Mouse (Mus musculus): ENCODE measurements at regions not wholly inside any gene's neighbourhood (a gene's known extent, or its start where the extent isn't known, plus 50 kb on each side); places are given as distances from the start of the nearest gene placed in this dataset.

GRCm38 (mm10) chr6:121526121-121526520, 52.6 kb upstream of the Iqsec3 start:
- WGBS, result 79% methylated on average over 2 of the region's 2 CpGs
- Histone ChIP-seq H3K4me3 (ENCODE audit: control insufficient read depth in 1 of 2, insufficient read depth in 1 of 2, low read depth in 1 of 2, low read length in 2 of 2) (no peak overlapping the region), H3K4me1 (ENCODE audit: control insufficient read depth in 2 of 2, insufficient read depth in 2 of 2, low read length in 2 of 2) (peaks cover 11 to 12% of the 10 kb centered on the region in 2 experiments; a peak in 3 of 4 replicates), H3K4me2 (ENCODE audit: low read length) (no peak overlapping the region), H3K9ac (ENCODE audit: low read length) (no peak overlapping the region), H3K27me3 (ENCODE audit: control insufficient read depth, insufficient read depth, low read length) (no peaks in the 10 kb centered on the region), H3K36me3 (ENCODE audit: control insufficient read depth, insufficient read depth, low read length) (no peaks in the 10 kb centered on the region), H3K27ac (replicated peaks in 1 of 2; ENCODE audit: control insufficient read depth in 1 of 2, insufficient read depth in 1 of 2, low read depth in 2 of 2, low read length in 2 of 2) (no peak overlapping the region), H3K9me3 (ENCODE audit: control insufficient read depth, low read length) (no peaks in the 10 kb centered on the region)
- ATAC-seq (ENCODE audit: insufficient number of reproducible peaks, insufficient read depth, low FRiP score, low read depth), result no peak

- WGBS, result 52% methylated on average over 3 of the region's 3 CpGs
- no peak overlapping the region for H3K4me3 ChIP-seq (ENCODE audit: control insufficient read depth in 1 of 2, insufficient read depth in 1 of 2, low read depth in 1 of 2, low read length in 2 of 2)
- H3K4me1 ChIP-seq (ENCODE audit: control insufficient read depth in 2 of 2, insufficient read depth in 2 of 2, low read length in 2 of 2), result peaks cover 11 to 12% of the 10 kb centered on the region in 2 experiments; a peak in 3 of 4 replicates
- H3K36me3 ChIP-seq (ENCODE audit: control insufficient read depth, insufficient read depth, low read length), result no peaks in the 10 kb centered on the region
- peak overlapping the region in 1 of 2 experiments; percentile 45; a peak in 1 of 4 replicates for H3K27ac ChIP-seq (replicated peaks in 1 of 2; ENCODE audit: control insufficient read depth in 1 of 2, insufficient read depth in 1 of 2, low read depth in 2 of 2, low read length in 2 of 2)
- H3K4me2 ChIP-seq (ENCODE audit: low read length), result peak overlapping the region; percentile 38
- H3K9me3 ChIP-seq (ENCODE audit: control insufficient read depth, low read length), result no peaks in the 10 kb centered on the region
- no peaks in the 10 kb centered on the region for H3K27me3 ChIP-seq (ENCODE audit: control insufficient read depth, insufficient read depth, low read length)
- no peak overlapping the region for H3K9ac ChIP-seq (ENCODE audit: low read length)
- no peak for ATAC-seq (ENCODE audit: insufficient number of reproducible peaks, insufficient read depth, low FRiP score, low read depth)
These were observed 51.1 kb upstream of the Iqsec3 start for GRCm38 (mm10) chr6:121524613-121524970.

DNA sequence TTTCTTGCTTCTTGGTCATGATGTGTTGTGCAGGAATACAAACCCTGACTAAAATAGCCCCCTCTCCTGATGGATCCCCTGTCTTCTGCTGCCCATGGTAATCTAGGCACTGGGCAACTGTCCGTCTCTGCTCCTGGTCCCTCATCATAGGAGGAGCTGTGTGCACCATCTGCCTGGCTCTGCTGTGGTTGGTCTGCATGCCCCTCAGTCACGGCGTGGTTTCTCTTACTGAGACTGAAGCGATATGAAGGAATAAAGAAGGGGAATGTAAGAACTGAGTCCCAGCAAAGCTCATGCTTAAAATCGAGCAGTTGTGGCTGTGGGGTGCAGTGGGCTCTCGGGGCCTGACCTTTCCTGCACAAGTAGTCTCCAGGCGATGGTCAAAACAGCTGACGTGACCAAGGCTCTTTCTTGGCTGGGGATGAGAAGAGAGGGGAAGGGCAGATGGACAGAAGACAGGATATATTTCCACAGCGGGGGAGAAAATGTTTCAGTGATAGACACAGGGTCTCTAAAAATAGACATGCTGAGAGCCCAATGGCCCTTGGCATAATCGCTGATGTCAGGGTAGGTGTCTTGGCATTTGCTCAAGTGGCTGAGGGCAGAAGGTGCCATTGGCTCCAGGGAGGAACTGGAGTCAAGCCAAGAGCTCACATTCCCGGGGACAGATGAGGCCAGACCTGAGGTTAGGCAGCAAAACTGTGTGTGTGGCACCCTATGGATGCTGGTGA, 50.6 kb upstream of the Iqsec3 start:
- H3K9ac ChIP-seq (ENCODE audit: low read length), result 0 out of 2 replicates have a peak overlapping the region, but pooled peaks have one; percentile 25
- no peak for ATAC-seq (ENCODE audit: insufficient number of reproducible peaks, insufficient read depth, low FRiP score, low read depth)
- H3K4me2 ChIP-seq (ENCODE audit: low read length), result peak overlapping the region; percentile 38
- no peaks in the 10 kb centered on the region for H3K9me3 ChIP-seq (ENCODE audit: control insufficient read depth, low read length)
- WGBS, result 50% methylated on average over 11 of the region's 11 CpGs
- H3K4me1 ChIP-seq (ENCODE audit: control insufficient read depth in 2 of 2, insufficient read depth in 2 of 2, low read length in 2 of 2), result peaks cover 11 to 12% of the 10 kb centered on the region in 2 experiments; a peak in 3 of 4 replicates
- H3K27me3 ChIP-seq (ENCODE audit: control insufficient read depth, insufficient read depth, low read length), result no peaks in the 10 kb centered on the region
- no peak overlapping the region for H3K4me3 ChIP-seq (ENCODE audit: control insufficient read depth in 1 of 2, insufficient read depth in 1 of 2, low read depth in 1 of 2, low read length in 2 of 2)
- no peaks in the 10 kb centered on the region for H3K36me3 ChIP-seq (ENCODE audit: control insufficient read depth, insufficient read depth, low read length)
- H3K27ac ChIP-seq (replicated peaks in 1 of 2; ENCODE audit: control insufficient read depth in 1 of 2, insufficient read depth in 1 of 2, low read depth in 2 of 2, low read length in 2 of 2), result peak overlapping the region; percentile 46 to 64
